Mouse (Mus musculus): ENCODE measurements around the gene P2rx7.

DNA sequence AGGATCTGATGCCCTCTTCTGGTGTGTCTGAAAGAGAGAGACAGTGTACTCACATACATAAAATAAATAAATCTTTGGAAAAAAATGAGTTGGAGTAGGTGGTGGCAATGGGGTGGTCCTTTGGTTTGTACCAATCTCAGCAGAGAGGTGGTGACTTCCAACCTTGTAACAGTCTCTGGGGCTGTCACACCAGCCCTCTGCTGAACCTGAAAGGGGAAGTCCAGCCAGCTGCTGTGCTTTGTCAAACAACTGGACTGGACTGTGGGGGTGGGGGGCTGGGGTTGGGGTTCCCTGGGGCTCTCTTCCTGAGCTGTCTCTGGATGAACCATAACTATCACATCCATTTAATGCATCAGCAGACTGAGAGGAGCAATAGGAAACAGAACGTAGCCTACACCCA is 72.0 kb downstream of the P2rx7 start:
- TF ChIP-seq CTCF (IDR thresholded peaks at IDR 0.05; ENCODE audit: low read depth, low read length) (no peak), POLR2A (IDR thresholded peaks at IDR 0.05; ENCODE audit: borderline replicate concordance, low read depth, low read length) (no peak)

All from bone marrow macrophage, adult 2 months (primary cell).